Mouse (Mus musculus): ENCODE results near the gene Ccndbp1. TPM values are rescaled to one million over a fixed set of nuclear protein-coding genes. Genes with fewer than 3 reads are reported as not detected.
A peak's percentile ranks its signal among the peaks of the same experiment; 100 is the strongest.

Gene Ccndbp1
- total and polyA plus RNA-seq, 2 experiments = 12.5 to 13.8 TPM

- peak; percentile 19 for DNase-seq (ENCODE audit: extremely low read depth, low read depth, low spot score)
- H3K27ac ChIP-seq (replicated peaks; ENCODE audit: insufficient read depth, low read depth, low read length) = no peak overlapping the region
- no peak overlapping the region for H3K4me3 ChIP-seq (ENCODE audit: insufficient read depth, low read depth, low read length)
- no peak overlapping the region for H3K9ac ChIP-seq (ENCODE audit: low read depth, low read length)
- TF ChIP-seq POLR2A (IDR thresholded peaks at IDR 0.05; ENCODE audit: extremely low read depth, insufficient read depth, low read length) (no peak), CTCF (IDR thresholded peaks at IDR 0.05; ENCODE audit: low read depth, low read length) (no peak)
- H3K4me1 ChIP-seq (ENCODE audit: control insufficient read depth, insufficient read depth, low read length) = no peaks in the 10 kb centered on the region
- H3K79me2 ChIP-seq (ENCODE audit: control insufficient read depth, insufficient read depth, low read length) = no peaks in the 10 kb centered on the region
- WGBS = 44% methylated on average over 5 of the region's 5 CpGs
- H3K27me3 ChIP-seq (ENCODE audit: control insufficient read depth, insufficient read depth, low read length) = no peaks in the 10 kb centered on the region
- H3K36me3 ChIP-seq (ENCODE audit: control insufficient read depth, insufficient read depth, low read length) = no peaks in the 10 kb centered on the region
Observed at GRCm38 (mm10) chr2:121041098-121041497, 32.9 kb downstream of the Ccndbp1 start.

DNA sequence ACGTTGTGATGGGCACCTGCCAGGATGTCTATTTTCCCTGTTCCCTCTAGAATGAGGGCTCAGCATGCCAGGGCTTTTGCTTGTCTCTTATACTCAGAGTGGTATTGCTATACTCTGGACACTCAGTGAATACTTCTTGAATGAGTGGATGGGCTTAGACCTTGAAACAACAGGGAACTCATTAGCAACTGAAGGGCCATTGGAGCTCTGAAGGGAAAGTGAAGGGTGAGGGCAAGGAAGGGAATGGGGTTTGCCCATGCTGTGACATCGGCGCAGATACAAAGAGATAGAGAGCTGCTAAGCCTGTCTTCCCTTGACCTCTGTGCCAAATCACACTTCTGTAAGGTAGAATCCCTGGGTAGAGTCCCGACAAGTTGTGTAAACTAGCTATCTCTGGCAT is 37.5 kb downstream of the Ccndbp1 start:
- Histone ChIP-seq H3K9ac (ENCODE audit: low read depth, low read length) (no peak overlapping the region), H3K27me3 (ENCODE audit: control insufficient read depth, insufficient read depth, low read length) (no peaks in the 10 kb centered on the region), H3K27ac (replicated peaks; ENCODE audit: insufficient read depth, low read depth, low read length) (no peak overlapping the region), H3K4me3 (ENCODE audit: insufficient read depth, low read depth, low read length) (no peak overlapping the region), H3K79me2 (ENCODE audit: control insufficient read depth, insufficient read depth, low read length) (no peaks in the 10 kb centered on the region), H3K4me1 (ENCODE audit: control insufficient read depth, insufficient read depth, low read length) (no peaks in the 10 kb centered on the region), H3K36me3 (ENCODE audit: control insufficient read depth, insufficient read depth, low read length) (no peaks in the 10 kb centered on the region)
- DNase-seq (ENCODE audit: extremely low read depth, low read depth, low spot score) = no peak
- WGBS = 76% methylated on average over 4 of the region's 4 CpGs
- TF ChIP-seq CTCF (IDR thresholded peaks at IDR 0.05; ENCODE audit: low read depth, low read length) (no peak), POLR2A (IDR thresholded peaks at IDR 0.05; ENCODE audit: extremely low read depth, insufficient read depth, low read length) (no peak)

GRCm38 (mm10) chr2:121052176-121052575 is 44.0 kb downstream of the Ccndbp1 start:
- WGBS = 78% methylated on average over 5 of the region's 5 CpGs
- no peak for DNase-seq (ENCODE audit: extremely low read depth, low read depth, low spot score)
- Histone ChIP-seq H3K4me1 (ENCODE audit: control insufficient read depth, insufficient read depth, low read length) (no peaks in the 10 kb centered on the region), H3K36me3 (ENCODE audit: control insufficient read depth, insufficient read depth, low read length) (no peaks in the 10 kb centered on the region), H3K27ac (replicated peaks; ENCODE audit: insufficient read depth, low read depth, low read length) (no peak overlapping the region), H3K9ac (ENCODE audit: low read depth, low read length) (no peak overlapping the region), H3K4me3 (ENCODE audit: insufficient read depth, low read depth, low read length) (no peak overlapping the region), H3K79me2 (ENCODE audit: control insufficient read depth, insufficient read depth, low read length) (no peaks in the 10 kb centered on the region), H3K27me3 (ENCODE audit: control insufficient read depth, insufficient read depth, low read length) (no peaks in the 10 kb centered on the region)
- TF ChIP-seq POLR2A (IDR thresholded peaks at IDR 0.05; ENCODE audit: extremely low read depth, insufficient read depth, low read length) (no peak), CTCF (IDR thresholded peaks at IDR 0.05; ENCODE audit: low read depth, low read length) (no peak)

GRCm38 (mm10) chr2:121054060-121054459 is 45.9 kb downstream of the Ccndbp1 start:
- Histone ChIP-seq H3K4me3 (ENCODE audit: insufficient read depth, low read depth, low read length) (no peak overlapping the region), H3K4me1 (ENCODE audit: control insufficient read depth, insufficient read depth, low read length) (no peaks in the 10 kb centered on the region), H3K36me3 (ENCODE audit: control insufficient read depth, insufficient read depth, low read length) (no peaks in the 10 kb centered on the region), H3K27ac (replicated peaks; ENCODE audit: insufficient read depth, low read depth, low read length) (no peak overlapping the region), H3K79me2 (ENCODE audit: control insufficient read depth, insufficient read depth, low read length) (no peaks in the 10 kb centered on the region), H3K9ac (ENCODE audit: low read depth, low read length) (no peak overlapping the region), H3K27me3 (ENCODE audit: control insufficient read depth, insufficient read depth, low read length) (no peaks in the 10 kb centered on the region; the same call in 1 of the 2 replicates)
- TF ChIP-seq POLR2A (IDR thresholded peaks at IDR 0.05; ENCODE audit: extremely low read depth, insufficient read depth, low read length) = no peak
- TF ChIP-seq CTCF (IDR thresholded peaks at IDR 0.05; ENCODE audit: low read depth, low read length) = no peak
- peak; percentile 27 for DNase-seq (ENCODE audit: extremely low read depth, low read depth, low spot score)
- WGBS = 22% methylated on average over 2 of the region's 2 CpGs

DNA sequence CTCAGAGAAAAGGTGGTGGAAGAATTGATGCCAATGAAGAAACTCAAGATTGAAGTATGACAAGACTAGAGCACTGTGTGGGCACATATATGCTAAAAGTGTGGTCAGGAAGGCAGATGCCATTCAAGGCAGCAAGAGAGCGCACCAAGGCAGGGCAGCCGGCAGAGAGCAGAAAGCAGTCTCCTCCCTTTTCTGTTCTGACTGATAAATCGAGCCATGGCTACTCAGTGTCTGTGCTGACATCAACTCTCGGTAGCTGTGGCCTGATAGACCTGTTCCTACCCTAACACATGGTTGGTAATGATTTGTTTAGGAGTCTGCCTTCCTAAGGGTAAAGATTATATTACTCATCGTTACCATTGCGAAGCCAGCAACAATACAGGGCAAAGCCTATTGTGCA is 47.7 kb downstream of the Ccndbp1 start:
- Histone ChIP-seq H3K36me3 (ENCODE audit: control insufficient read depth, insufficient read depth, low read length) (no peaks in the 10 kb centered on the region), H3K27ac (replicated peaks; ENCODE audit: insufficient read depth, low read depth, low read length) (no peak overlapping the region), H3K79me2 (ENCODE audit: control insufficient read depth, insufficient read depth, low read length) (no peaks in the 10 kb centered on the region), H3K4me1 (ENCODE audit: control insufficient read depth, insufficient read depth, low read length) (no peaks in the 10 kb centered on the region), H3K27me3 (ENCODE audit: control insufficient read depth, insufficient read depth, low read length) (no peaks in the 10 kb centered on the region; the same call in 1 of the 2 replicates), H3K4me3 (ENCODE audit: insufficient read depth, low read depth, low read length) (no peak overlapping the region), H3K9ac (ENCODE audit: low read depth, low read length) (no peak overlapping the region)
- no peak for TF ChIP-seq CTCF (IDR thresholded peaks at IDR 0.05; ENCODE audit: low read depth, low read length)
- no peak for TF ChIP-seq POLR2A (IDR thresholded peaks at IDR 0.05; ENCODE audit: extremely low read depth, insufficient read depth, low read length)
- DNase-seq (ENCODE audit: extremely low read depth, low read depth, low spot score) = no peak
- 88% methylated on average over 6 of the region's 6 CpGs for WGBS

- H3K9ac ChIP-seq (ENCODE audit: low read depth, low read length) = no peak overlapping the region
- H3K4me1 ChIP-seq (ENCODE audit: control insufficient read depth, insufficient read depth, low read length) = no peaks in the 10 kb centered on the region
- H3K4me3 ChIP-seq (ENCODE audit: insufficient read depth, low read depth, low read length) = no peak overlapping the region
- no peak overlapping the region for H3K27ac ChIP-seq (replicated peaks; ENCODE audit: insufficient read depth, low read depth, low read length)
- H3K36me3 ChIP-seq (ENCODE audit: control insufficient read depth, insufficient read depth, low read length) = no peaks in the 10 kb centered on the region
- no peaks in the 10 kb centered on the region for H3K79me2 ChIP-seq (ENCODE audit: control insufficient read depth, insufficient read depth, low read length)
- TF ChIP-seq POLR2A (IDR thresholded peaks at IDR 0.05; ENCODE audit: extremely low read depth, insufficient read depth, low read length) = no peak
- TF ChIP-seq CTCF (IDR thresholded peaks at IDR 0.05; ENCODE audit: low read depth, low read length) = no peak
- no peaks in the 10 kb centered on the region; the same call in 1 of the 2 replicates for H3K27me3 ChIP-seq (ENCODE audit: control insufficient read depth, insufficient read depth, low read length)
- DNase-seq (ENCODE audit: extremely low read depth, low read depth, low spot score) = no peak
- 53% methylated on average over 6 of the region's 6 CpGs for WGBS
Observed at GRCm38 (mm10) chr2:121057997-121058396, 49.8 kb downstream of the Ccndbp1 start.

Measured in liver, adult 2 months (tissue).